Mouse (Mus musculus): ENCODE results near the gene Olfr1062.
"Not testable (repeated sequence)": the region's sequence is repeated elsewhere in the genome, so short reads cannot be mapped to it uniquely, and the experiment has no call there.

Gene Olfr1062

GRCm38 (mm10) chr2:86426649-86427048, at the start of gene Olfr1062:
Olfr1062 (minus strand) TSS chr2:86426749.
- not testable (repeated sequence) for DNase-seq (ENCODE audit: low read depth, low spot score)

GRCm38 (mm10) chr2:86464442-86465109, 38.0 kb upstream of the Olfr1062 start:
- DNase-seq (ENCODE audit: low read depth, low spot score): no peak

DNA sequence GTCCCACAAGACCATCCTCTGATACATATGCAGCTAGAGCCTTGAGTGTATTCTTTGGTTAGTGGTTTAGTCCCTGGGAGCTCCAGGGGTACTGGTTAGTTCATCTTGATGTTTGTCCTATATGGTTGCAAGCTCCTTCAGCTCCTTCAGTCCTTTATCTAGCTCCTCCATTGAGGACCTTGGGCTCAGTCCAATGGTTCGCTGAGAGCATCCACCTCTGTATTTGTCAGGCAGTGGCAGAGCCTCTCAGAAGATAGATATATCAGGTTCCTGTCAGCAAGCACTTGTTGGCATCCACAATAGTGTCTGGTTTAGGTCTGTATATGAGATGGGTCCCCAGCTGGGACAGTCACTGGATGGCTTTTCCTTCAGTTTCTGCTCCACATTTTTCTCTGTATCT, 33.9 kb upstream of the Olfr1062 start:
- DNase-seq (ENCODE audit: low read depth, low spot score): no peak

- DNase-seq (ENCODE audit: low read depth, low spot score): no peak
Observed at GRCm38 (mm10) chr2:86456169-86456568, 29.6 kb upstream of the Olfr1062 start, which contains the start of gene Olfr1066. Olfr1066 (minus strand) TSS chr2:86456269.

- not testable (repeated sequence) for DNase-seq (ENCODE audit: low read depth, low spot score)
Observed at GRCm38 (mm10) chr2:86450491-86450890, 23.9 kb upstream of the Olfr1062 start, which contains the start of gene Olfr1065. Olfr1065 (minus strand) TSS chr2:86450591.

DNA sequence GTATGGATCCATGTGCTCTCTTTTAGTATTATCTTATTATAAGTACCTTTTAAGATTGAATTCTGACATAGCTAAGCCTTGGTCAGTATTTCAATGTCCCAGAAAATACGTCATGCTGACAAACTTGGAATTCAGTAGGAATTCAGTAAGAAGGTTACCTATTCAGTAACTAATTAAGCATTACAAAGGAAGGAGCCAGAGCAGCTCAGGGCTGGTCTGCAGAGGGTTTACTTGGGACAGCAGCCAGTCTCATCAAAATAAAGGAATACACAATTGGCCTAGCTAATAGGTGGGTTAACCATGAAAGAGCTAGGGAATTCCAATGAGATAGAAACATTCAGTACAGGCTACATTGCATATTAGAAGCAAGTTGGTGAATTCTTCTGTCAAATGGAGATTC, 15.6 kb upstream of the Olfr1062 start:
- DNase-seq (ENCODE audit: low read depth, low spot score): not testable (repeated sequence)

DNA sequence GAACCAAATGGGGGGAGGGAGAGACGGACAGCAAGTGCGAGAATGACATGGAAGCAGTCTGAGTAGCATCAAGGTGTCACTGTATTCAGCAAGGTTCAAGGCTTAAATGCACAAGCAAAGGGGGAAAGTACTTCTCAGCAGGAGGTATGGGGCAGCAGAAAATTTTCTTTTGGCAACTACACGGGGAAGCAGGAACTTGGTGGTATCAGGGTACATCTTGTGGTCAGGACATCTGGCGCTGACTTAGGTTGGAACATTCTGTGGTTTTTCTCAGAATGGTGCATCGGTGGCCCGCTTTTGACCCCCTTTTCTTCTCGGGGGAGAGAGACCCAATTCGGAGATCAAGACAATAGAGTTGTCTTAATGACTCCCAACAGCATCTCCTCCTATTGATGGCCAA, 2.0 kb upstream of the Olfr1062 start:
- not testable (repeated sequence) for DNase-seq (ENCODE audit: low read depth, low spot score)

- DNase-seq (ENCODE audit: low read depth, low spot score): no peak
Observed at GRCm38 (mm10) chr2:86413950-86414349, 12.6 kb downstream of the Olfr1062 start, which contains the start of gene Olfr1061. Olfr1061 (minus strand) TSS chr2:86414050.

GRCm38 (mm10) chr2:86395114-86395513, 31.4 kb downstream of the Olfr1062 start:
- no peak for DNase-seq (ENCODE audit: low read depth, low spot score)

DNA sequence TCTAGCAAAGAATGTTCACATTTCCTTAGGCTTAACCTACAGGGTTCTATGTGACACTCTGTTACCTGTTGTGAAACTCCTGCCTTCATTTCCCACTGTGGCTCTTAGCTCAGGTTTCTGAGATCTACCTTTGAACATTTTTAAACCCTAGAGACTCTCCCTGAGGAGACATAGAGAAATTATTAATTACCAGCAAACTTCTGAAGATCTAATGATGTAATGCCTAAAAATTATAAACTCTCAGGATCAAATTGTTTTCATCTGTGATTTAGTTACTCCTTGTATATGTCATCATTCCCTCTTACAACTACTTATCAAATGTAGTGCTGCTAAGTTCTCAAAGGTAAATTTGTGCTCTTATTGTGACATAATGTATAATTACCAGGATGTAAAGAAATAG, 38.1 kb downstream of the Olfr1062 start, which contains the start of gene Olfr1058:
TSS of gene Olfr1058 (minus strand) at position 101 of the 400 bp plus-strand sequence.
- not testable (repeated sequence) for DNase-seq (ENCODE audit: low read depth, low spot score)

- DNase-seq (ENCODE audit: low read depth, low spot score): no peak
Observed at GRCm38 (mm10) chr2:86378293-86378692, 48.3 kb downstream of the Olfr1062 start, which contains the start of gene Olfr1057. Olfr1057 (minus strand) TSS chr2:86378393.
